Mouse (Mus musculus): ENCODE measurements at regions not wholly inside any gene's neighbourhood (a gene's known extent, or its start where the extent isn't known, plus 50 kb on each side); places are given as distances from the start of the nearest gene placed in this dataset.

DNA sequence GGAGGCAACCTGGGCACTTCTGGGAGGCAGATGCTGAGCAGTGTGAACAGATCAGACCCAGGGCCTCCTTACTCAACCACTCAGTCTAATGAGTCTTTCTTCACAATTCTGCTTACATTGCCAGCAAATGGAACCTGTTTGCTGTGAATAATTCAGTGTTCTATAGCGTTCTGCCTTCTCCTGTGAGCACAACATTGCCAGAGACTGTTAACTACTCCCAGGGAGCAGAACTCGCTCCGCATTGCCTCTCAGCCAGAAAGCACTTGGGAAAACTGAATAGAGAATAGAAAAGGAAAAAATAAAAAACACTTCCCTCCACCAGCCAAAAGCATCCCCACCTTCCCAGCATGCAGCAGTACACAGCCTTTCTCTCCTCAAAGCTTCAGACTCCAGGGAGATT, 51.5 kb downstream of the Aym1 start:
- DNase-seq: no peak

DNA sequence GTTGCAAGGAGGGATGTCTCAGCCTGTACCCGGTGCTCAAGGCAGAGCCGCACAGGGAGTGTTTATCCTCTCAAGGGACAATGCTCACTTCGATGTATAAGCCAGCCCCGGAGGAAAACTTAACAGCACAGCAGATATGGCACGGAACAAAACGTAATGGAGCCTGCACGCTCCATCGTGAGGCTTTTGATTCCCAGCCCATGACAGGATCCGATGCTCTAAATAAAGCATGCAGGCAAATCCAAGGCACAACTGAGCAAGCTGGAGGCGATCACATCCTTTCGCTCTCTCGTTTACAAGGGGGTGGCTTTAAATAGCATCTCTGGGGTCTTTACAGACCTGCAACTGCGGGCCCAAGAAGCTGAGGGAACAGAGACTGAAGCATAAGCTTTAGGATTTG, 53.9 kb downstream of the Aym1 start:
- DNase-seq: peak; percentile 27

GRCm38 (mm10) chr5:113414639-113415038, 57.5 kb downstream of the Aym1 start:
- no peak for DNase-seq

- no peak for DNase-seq
These were observed 61.4 kb downstream of the Aym1 start for GRCm38 (mm10) chr5:113418335-113419013.

- no peak for DNase-seq
These were observed 63.5 kb downstream of the Aym1 start for GRCm38 (mm10) chr5:113420619-113421018.

GRCm38 (mm10) chr5:113421993-113422725, 65.1 kb downstream of the Aym1 start:
- no peak for DNase-seq

DNA sequence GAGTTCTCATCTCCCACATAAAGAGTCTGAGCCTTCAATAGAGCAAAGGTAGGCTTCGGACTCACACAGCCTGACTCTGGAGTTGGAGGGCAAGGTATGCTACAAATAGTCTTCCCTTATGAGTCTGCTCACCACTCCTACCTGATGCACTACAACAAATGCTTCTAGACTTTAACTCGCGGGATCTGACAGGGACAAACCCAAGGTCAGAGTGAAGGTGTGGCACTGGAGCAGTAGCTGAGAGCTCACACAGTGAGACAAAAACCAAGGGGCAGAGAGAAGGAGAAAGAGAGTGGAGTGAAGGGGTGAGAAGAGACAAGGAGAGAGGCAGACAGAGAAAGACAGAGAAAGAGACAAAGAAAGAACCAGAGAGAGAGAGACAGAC, 65.6 kb downstream of the Aym1 start:
- no peak for DNase-seq

DNA sequence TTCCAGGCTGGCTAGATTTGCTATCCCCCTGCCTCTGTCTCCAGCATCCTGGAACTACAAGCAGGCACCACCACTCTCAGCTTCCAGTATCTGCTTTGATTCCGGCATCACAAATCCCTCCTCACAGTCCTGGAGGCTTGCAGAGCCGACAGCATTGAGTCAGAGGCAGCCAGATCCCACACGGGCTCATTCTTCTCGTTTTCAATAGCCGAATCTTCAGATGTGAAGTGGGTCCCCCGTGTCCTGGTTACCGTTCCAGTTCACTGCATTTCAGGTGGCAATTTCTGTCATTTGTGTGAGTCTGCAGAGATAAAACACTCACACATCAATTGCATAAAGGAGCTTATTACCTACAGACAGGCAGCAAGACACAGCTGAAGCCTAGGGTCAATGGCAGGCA, 62.4 kb upstream of the Wscd2 start:
- no peak for DNase-seq

- DNase-seq: no peak
These were observed 58.8 kb upstream of the Wscd2 start for GRCm38 (mm10) chr5:113431334-113431733.

DNA sequence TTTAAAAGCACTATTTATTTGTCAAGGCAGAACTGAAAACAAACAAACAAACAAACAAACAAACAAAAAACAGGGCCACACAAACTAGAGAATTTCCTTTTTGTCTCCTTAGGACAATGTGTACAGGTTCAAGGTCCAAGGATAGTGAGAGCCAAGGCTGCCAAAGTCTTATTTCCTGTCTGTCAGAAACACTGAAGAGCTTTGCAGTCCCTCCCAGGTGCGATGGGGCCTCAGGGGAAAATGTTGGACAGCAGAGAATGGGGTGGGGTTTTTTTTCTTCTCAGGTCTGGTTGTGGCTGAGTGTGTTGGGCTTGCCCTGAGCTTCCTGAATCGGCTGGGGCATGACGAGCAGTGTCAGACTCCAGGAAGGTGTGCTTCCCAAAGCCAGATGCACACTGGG, 53.1 kb upstream of the Wscd2 start:
- no peak for DNase-seq
